Mouse (Mus musculus): ENCODE measurements around the gene Polr1e.
"Not testable (repeated sequence)": the region's sequence is repeated elsewhere in the genome, so short reads cannot be mapped to it uniquely, and the experiment has no call there.

The Polr1e gene

GRCm38 (mm10) chr4:45005452-45005851 is 12.9 kb upstream of the Polr1e start:
- no peak for DNase-seq (ENCODE audit: low spot score)

GRCm38 (mm10) chr4:45010806-45011415 is 7.5 kb upstream of the Polr1e start:
- no peak for DNase-seq (ENCODE audit: low spot score)

GRCm38 (mm10) chr4:45011581-45012104 is 6.7 kb upstream of the Polr1e start:
- DNase-seq (ENCODE audit: low spot score) = peak; percentile 38

GRCm38 (mm10) chr4:45012105-45012975 is 6.0 kb upstream of the Polr1e start, which contains the start of gene Zbtb5:
Zbtb5 (minus strand) TSS chr4:45012412.
- DNase-seq (ENCODE audit: low spot score) = peak; percentile 100

GRCm38 (mm10) chr4:45013031-45013431 is 5.4 kb upstream of the Polr1e start:
- DNase-seq (ENCODE audit: low spot score) = no peak

- no peak for DNase-seq (ENCODE audit: low spot score)
These were observed 4.8 kb upstream of the Polr1e start for GRCm38 (mm10) chr4:45013537-45013936.

GRCm38 (mm10) chr4:45015615-45016014 is 2.8 kb upstream of the Polr1e start:
- DNase-seq (ENCODE audit: low spot score) = peak; percentile 42

- DNase-seq (ENCODE audit: low spot score) = no peak
These were observed 626 bp downstream of the Polr1e start for GRCm38 (mm10) chr4:45019009-45019408.

GRCm38 (mm10) chr4:45026459-45026858 is 8.1 kb downstream of the Polr1e start:
- DNase-seq (ENCODE audit: low spot score) = no peak

GRCm38 (mm10) chr4:45032586-45032985 is 14.2 kb downstream of the Polr1e start:
- DNase-seq (ENCODE audit: low spot score) = no peak

GRCm38 (mm10) chr4:45034693-45035628 is 16.6 kb downstream of the Polr1e start:
- no peak for DNase-seq (ENCODE audit: low spot score)

GRCm38 (mm10) chr4:45036048-45036447 is 17.7 kb downstream of the Polr1e start:
- no peak for DNase-seq (ENCODE audit: low spot score)

- DNase-seq (ENCODE audit: low spot score) = no peak
These were observed 18.2 kb downstream of the Polr1e start for GRCm38 (mm10) chr4:45036571-45036970.

- no peak for DNase-seq (ENCODE audit: low spot score)
These were observed 19.4 kb downstream of the Polr1e start for GRCm38 (mm10) chr4:45037455-45038410.

GRCm38 (mm10) chr4:45038879-45039278 is 20.5 kb downstream of the Polr1e start:
- not testable (repeated sequence) for DNase-seq (ENCODE audit: low spot score)

GRCm38 (mm10) chr4:45039546-45039945 is 21.2 kb downstream of the Polr1e start:
- DNase-seq (ENCODE audit: low spot score) = not testable (repeated sequence)

GRCm38 (mm10) chr4:45040795-45041194 is 22.4 kb downstream of the Polr1e start:
- DNase-seq (ENCODE audit: low spot score) = no peak

- DNase-seq (ENCODE audit: low spot score) = no peak
These were observed 28.3 kb downstream of the Polr1e start for GRCm38 (mm10) chr4:45046679-45047078.

GRCm38 (mm10) chr4:45047286-45047887 is 29.0 kb downstream of the Polr1e start:
- no peak for DNase-seq (ENCODE audit: low spot score)

- no peak for DNase-seq (ENCODE audit: low spot score)
These were observed 29.6 kb downstream of the Polr1e start for GRCm38 (mm10) chr4:45047956-45048355.

Data from T-cell, adult 2 months (primary cell).